Mouse (Mus musculus) gastrocnemius, postnatal 10 days (tissue): ENCODE data around the gene Mettl7a3. TPM values are rescaled to one million over a fixed set of nuclear protein-coding genes. Genes with fewer than 3 reads are reported as not detected.
"Not testable (repeated sequence)": the region's sequence is repeated elsewhere in the genome, so short reads cannot be mapped to it uniquely, and the experiment has no call there.

Experiments
- DNase-seq: peaks from one replicate; pipeline ENCODE4 v3.0.0; 2021; ENCODE audit warnings: mixed read lengths
- long read RNA-seq, 2 experiments: library from polyadenylated mRNA; stranded (forward); transcript quantifications; one replicate each; pipeline ENCODE4 v2.0.0; 2021
- total RNA-seq, 2 experiments: library from RNA; stranded (reverse); gene quantifications; 2 replicates each; pipeline ENCODE4 v1.2.3; 2021

The Mettl7a3 gene
- under 1 TPM; 0.19 to 0.20 TPM for total RNA-seq
- long read RNA-seq, experiment 1, result 0 reads
- long read RNA-seq, experiment 2, result 0 reads

GRCm38 (mm10) chr15:100334629-100335028 is at the start of gene Mettl7a3:
Gene Mettl7a3 (plus strand): TSS chr15:100334929.
- no peak for DNase-seq

GRCm38 (mm10) chr15:100288980-100289379 is 45.7 kb upstream of the Mettl7a3 start:
- DNase-seq, result no peak

- DNase-seq, result no peak
These were observed 43.9 kb upstream of the Mettl7a3 start for GRCm38 (mm10) chr15:100290858-100291257.

- DNase-seq, result no peak
These were observed 42.4 kb upstream of the Mettl7a3 start for GRCm38 (mm10) chr15:100292326-100292725.

GRCm38 (mm10) chr15:100297856-100298255 is 36.9 kb upstream of the Mettl7a3 start:
- no peak for DNase-seq

GRCm38 (mm10) chr15:100300499-100300898 is 34.2 kb upstream of the Mettl7a3 start:
- DNase-seq, result no peak

- no peak for DNase-seq
These were observed 33.2 kb upstream of the Mettl7a3 start for GRCm38 (mm10) chr15:100301556-100301955.

GRCm38 (mm10) chr15:100303428-100304018 is 31.2 kb upstream of the Mettl7a3 start:
- DNase-seq, result no peak

GRCm38 (mm10) chr15:100304019-100304991 is 30.4 kb upstream of the Mettl7a3 start, which contains the start of gene Mettl7a1:
Gene Mettl7a1 (plus strand): TSS chr15:100304140.
- DNase-seq, result peak; percentile 89

GRCm38 (mm10) chr15:100306201-100306600 is 28.5 kb upstream of the Mettl7a3 start:
- DNase-seq, result no peak

GRCm38 (mm10) chr15:100307438-100308096 is 27.2 kb upstream of the Mettl7a3 start:
- not testable (repeated sequence) for DNase-seq

- DNase-seq, result no peak
These were observed 22.4 kb upstream of the Mettl7a3 start for GRCm38 (mm10) chr15:100312346-100312745.

- no peak for DNase-seq
These were observed 20.1 kb upstream of the Mettl7a3 start for GRCm38 (mm10) chr15:100314448-100315145.

GRCm38 (mm10) chr15:100318014-100318671 is 16.6 kb upstream of the Mettl7a3 start:
- DNase-seq, result not testable (repeated sequence)

- no peak for DNase-seq
These were observed 14.8 kb upstream of the Mettl7a3 start for GRCm38 (mm10) chr15:100319884-100320283.

- DNase-seq, result no peak
These were observed 14.3 kb upstream of the Mettl7a3 start for GRCm38 (mm10) chr15:100320295-100320905.

- no peak for DNase-seq
These were observed 13.6 kb upstream of the Mettl7a3 start for GRCm38 (mm10) chr15:100321134-100321533.

GRCm38 (mm10) chr15:100324021-100324591 is 10.6 kb upstream of the Mettl7a3 start:
- no peak for DNase-seq

- no peak for DNase-seq
These were observed 9.5 kb upstream of the Mettl7a3 start for GRCm38 (mm10) chr15:100325235-100325634.

- not testable (repeated sequence) for DNase-seq
These were observed 6.6 kb upstream of the Mettl7a3 start for GRCm38 (mm10) chr15:100328089-100328488.
